Mouse (Mus musculus) heart, adult 9 months (tissue): ENCODE data around the gene Csk.
A peak's percentile ranks its signal among the peaks of the same experiment; 100 is the strongest.

Experiments used
- DNase-seq, 2 experiments: peaks; one replicate each; pipeline ENCODE4 v3.0.0; 2022; ENCODE audit warnings: low spot score in 2 of 2

Csk gene

DNA sequence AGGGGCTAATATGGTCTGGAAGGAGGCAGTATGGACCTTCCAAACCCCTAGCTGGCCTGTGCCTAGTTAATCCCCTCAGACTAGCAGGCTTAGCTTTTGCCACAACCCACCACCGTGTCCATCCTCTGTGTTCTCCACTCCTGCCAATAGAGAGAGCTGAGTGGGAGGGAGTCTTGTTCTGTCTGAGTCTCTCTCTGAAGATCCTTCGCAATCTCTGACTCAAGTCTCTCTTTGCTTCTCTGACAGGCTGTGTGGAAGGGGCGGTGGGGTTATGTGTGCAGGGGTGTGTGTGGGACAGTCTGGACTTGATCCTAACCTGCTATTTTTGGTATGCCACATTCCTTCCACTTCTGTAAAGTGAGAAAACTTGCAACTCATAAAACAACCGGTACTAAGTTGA, 48.6 kb downstream of the Csk start:
- DNase-seq, result no peak

DNA sequence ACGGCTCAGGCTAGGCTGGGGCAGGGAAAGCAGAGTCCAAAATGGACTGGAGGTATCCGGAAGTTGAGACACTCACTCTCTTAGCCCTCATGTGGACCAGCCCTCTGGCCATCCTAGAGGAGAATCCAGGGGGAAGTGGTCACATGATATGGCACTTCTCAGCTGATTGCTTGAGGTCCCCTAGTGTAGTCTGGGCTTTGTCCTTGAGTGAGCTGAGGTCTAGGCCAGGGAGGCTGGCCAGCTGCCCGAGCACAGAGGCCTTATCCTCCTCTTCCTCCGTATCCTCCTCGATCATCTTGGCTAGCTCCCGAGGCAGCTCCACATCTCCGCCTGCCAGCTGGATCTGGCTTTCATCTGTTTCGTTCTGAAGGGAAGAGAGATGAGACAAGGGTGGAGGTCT, 51.3 kb downstream of the Csk start:
- DNase-seq, result no peak

DNA sequence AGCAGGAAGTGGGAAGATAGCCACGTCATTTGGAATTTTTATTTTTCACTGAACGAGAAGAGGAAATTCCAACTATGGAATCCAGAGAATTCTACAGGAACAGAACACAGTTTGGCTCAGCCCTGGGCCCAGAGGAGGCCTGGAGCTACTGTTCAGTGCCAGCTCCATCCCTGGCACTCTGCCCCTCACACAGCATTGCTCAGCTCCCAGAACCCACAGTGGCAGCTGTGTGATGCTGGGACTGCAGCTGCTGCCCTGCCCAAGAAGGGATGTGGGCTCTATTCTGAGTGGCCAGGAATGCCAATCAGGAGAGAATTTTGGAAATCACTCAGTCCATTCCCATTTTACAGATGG, 52.1 kb downstream of the Csk start:
- no peak for DNase-seq

DNA sequence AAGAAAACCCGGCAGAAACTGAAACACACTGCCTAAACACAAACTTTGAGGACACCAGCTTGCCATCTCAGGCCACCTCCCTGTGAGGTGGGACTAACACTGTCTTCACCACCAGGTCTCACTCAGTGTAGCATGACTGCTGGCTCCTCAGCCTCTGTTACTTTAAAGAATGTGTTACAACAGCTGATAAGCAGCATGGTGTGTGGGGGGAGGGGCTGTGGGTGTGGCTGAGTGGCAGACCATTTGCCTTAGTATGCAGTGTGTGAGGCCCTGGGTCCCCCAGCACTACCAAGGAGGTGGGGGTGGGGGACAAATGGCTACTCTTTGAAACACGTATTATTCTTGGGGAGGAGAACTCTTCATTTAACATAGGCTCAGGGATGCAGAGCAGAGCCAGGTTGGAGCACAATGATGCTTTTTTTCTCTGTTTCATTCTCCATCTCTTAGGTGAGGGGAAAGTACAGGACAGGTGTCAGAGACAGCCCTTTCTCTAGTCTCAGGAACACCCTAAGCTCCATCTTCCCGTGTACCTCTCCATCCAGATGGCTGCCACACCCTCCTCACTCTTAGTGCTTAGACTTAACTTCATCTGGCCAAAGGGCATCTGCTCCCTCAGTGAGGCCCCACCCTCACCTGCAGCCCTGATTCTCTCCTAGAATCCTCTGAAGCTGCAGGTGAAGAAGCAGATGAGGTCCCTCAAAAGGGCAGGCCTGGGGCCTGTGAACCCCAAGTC, 52.6 kb downstream of the Csk start:
- no peak for DNase-seq

DNA sequence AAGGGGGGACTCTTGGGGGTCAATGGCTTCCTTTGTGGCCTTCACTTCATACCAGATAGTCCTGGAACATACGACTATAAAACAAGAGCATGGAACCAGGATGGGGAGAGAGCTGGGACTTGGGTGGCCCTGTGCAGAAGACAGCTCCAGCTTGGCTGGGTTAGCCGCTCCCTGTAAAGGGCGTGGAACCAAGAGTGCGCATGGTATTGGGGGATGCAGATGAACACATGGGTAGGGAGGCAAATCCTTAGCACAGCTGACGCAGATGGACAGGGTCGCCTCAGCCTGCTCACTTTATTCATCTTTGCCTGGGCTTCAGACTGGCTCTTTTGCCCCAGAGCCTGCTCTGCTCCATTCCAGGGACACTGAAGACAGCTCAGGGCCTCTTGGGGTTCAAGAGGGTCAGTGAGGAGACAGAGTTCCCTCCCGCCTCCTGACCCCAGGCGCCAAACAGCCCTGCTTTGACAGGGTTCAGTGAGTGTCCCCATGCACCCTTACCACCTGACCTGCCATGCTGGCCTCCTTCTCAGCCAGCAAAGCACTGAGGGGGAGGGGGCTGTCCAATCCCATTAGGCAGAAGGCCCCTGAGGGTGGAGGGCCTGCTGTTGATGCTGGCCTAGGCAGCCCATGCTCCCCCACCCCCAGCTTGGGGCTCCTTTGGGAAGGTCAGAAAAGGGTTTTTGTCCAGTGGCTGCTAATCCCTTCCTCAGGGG, 54.4 kb downstream of the Csk start:
- no peak for DNase-seq

DNA sequence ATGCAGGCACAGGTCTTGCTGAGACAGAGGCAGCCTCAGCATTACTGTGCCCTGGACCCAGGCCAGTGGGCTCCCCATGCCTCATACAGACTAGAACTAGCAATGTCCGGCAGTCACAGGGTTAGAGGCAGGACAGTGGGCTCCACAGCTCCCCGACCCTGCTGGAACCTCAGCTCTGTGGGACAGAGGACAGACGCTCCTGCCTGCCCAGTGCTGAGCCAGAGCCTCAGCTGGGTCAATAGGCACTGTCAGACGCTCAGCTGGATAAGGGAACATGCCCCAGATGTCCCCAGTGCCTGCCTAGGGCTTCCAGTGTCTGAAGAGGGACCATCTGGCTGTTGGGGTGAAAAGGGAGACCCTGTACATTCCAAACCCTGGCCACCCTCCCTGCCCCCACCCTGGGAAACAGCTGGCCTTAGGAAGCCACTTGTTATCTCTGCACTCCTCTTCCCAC, 55.5 kb downstream of the Csk start:
- DNase-seq, result no peak

DNA sequence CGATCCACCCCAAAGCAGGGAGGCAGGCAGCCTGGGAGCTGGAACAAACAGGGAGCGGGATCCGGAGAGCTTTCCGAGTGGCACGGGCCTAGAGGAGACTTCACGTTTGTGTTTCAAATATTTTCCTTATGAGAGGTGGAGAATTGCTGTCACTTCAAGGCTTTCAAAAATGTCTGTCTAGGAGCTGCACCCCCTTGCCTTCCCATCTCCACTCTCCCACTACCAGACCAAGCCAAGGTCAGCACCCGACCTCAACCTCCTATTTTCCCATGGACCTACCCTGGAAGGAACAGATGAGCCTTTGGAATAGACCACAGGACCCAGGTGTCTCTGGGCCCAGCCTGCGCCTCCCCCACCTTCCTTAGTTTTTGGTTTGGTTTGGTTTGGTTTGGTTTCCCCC, 56.2 kb downstream of the Csk start:
- DNase-seq, result no peak

DNA sequence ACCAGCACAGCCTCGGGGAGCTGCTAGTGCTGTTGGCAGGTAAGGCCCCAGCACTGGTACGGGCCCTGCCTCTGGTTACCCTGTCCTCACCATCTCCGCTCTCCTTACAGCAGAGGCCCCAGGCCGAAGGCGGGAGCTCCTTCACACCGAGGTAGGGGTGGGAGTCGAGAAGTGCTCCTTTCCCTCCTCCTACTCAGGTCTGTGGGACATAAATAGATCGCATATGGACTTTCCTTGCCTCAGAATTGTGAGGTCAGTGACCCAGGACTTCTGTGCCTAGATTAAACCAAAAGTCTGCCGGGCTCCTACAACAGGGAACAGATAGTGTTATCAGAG, 59.3 kb downstream of the Csk start:
- no peak for DNase-seq

DNA sequence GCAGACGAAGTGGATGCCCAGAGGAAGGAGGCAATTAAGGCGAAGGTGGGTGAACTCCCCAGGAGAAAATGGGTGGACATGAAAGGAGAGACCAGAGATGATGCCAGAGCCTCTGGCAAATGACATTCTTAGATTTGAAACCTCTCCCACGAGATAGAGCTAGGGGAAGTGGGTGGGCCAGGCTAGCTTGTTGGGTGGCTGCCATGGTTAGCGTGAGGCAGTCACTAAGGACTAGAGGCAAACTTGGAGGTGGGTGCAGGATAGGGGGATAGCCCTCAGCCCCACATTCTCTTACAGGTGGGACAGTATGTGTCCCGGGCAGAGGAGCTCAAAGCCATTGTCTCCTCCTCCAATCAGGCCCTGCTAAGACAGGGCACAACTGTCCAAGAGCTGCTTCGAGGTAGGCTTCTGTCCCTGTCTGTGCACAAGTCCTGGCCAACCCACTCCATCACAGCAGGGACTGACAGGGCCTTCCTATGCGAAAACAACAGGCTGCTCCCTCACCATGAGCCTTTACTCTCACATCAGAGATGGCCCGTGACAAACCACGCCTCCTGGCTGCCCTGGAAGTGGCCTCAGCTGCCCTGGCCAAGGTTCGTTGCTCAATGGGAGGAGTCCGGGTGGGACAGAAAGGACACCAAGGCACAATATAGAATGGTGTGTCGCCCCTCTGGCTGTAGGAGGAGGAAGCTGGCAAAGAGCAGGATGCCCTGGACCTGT, 59.8 kb downstream of the Csk start:
- DNase-seq, result no peak

DNA sequence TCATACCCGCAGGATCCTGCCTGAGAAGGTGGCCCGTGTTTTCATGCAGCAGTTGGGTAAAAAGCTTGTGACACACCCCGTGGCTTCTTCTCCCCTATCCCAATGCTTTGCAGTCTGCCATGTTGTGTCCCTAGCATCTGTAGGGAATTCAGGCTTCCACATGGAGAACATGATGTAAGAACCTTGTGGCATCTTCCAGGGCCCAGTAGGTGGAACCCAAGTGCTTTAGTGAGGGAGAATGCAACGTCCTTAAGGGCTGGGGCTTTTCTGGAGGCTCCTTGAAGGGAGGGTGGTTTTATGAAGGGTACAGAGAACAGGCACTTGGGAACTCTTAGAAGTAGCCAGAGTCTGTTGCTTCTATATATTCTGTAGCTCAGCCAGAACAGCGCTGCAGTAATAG, 62.7 kb downstream of the Csk start:
- no peak for DNase-seq

DNA sequence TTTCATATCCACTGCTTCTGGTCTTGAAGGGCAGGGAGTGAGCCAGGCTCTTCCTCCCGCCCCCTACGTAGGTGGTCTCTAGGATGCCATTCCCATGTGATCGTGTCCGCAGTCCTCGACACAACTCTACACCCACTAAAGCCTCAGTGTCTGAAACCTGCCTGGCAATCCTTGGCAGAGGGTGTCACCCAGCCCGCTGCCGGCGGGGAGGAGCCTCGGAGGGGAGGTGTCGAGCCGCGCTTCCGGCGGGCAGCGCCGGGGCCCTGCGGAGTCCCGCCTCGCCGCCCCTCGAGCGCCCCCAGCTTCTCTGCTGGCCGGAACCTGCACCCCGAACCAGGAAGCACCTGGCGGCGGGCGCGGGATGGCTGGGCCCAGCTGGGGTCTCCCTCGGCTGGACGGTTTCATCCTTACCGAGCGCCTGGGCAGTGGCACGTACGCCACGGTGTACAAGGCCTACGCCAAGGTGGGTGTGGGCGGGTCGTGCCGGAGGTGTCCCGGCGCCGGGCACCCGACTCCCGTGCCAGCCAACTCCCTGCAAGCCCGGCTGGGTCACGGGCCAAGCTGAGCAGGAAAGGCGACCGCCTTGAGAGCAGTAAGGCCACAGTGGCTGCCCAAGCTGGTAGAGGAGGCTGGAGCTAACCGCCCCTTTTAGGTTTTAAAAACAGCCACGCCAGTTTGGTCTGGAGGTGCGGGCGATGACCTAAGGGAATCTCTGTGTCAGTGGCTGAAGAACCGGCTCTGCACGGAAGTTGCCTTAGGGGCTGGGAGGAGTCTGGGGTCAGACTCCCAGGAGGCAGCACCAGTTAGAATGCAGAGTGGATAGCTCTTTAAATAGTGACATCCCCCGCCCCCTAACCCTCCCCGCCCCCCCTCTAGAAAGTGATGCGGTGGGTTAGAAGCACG, 64.0 kb downstream of the Csk start, which contains the start of gene Ulk3:
Gene Ulk3 (plus strand): TSS at position 229 of the 903 bp plus-strand sequence.
- DNase-seq, result peak; percentile 75 to 81

DNA sequence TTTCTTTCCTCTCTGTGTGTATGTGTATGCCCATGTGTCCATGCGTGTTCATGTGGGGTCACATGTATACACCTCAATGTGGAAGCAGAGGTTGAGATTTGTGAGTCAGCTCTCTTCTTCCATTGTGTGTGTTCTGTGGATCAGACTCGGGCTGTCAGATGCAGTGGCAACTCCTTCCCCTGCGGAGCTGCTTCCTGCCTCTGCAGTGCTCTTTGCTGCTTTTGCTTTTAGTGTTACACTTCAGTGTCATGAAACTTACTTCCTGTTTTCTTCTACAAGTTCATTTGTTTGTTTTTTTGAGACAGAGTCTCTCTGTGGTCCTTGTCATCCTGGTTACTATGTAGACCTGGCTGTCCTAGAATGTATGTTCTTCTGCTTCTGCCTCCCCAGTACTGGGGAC, 68.4 kb downstream of the Csk start:
- DNase-seq, result no peak

DNA sequence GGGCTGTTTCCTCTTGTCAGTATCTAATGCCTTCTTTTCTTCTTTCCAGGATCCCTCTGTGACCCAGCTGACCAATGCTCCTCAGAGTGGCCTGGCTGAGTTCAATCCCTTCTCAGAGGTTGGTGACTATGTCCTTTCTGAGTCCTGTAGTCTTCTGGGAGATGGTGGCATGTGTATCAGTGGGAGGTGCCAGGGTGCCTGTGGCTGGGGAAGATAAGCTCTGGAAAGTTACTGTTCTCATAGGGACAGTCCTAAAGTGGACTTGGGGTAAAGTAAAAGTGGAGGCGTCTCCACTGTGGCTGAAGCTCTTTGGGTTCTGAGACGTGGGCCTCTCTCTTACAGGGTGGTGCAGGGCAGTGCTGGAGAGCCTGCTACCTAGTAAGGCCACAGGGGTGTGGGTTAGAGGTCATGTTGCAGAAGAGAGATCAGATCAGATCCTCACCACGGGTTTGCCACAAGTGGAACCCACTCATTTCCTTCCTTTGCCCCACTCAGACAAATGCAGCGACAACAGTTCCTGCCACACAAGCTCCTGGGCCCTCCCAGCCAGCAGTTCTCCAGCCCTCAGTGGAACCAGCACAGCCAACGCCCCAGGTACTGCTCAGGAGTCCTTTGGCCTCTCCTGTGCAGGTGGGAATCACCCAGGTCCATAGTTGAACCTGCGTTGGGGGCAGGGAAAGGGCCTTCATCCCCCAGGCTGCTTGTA, 76.1 kb downstream of the Csk start:
- DNase-seq, result no peak
